Comparison of ENCODE assay signal across 20 mouse cellular contexts in the genomic region with DNA sequence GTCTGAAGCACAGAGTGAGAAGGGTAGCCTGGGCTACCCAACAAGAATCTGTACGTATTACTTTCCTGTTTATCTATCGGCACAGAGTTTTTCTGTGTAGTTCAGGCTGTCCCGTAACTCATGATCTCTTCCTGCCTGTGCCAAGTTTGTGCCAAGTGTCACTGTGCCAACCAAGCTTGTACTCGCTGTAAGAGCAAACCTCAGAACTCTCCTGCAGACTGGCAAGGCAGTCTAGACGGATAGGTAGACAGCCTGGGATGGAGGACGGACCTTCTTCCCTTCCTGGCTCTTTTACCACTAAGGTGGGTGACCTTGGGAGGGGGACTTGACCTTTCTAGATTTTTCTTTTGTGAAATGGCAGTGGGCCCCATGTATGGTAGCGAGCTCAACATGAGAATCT. TPM values are rescaled to one million over a fixed set of nuclear protein-coding genes. Genes with fewer than 3 reads are reported as not detected.
DNase-seq lines count a peak whose midpoint lies in the region; TF ChIP-seq lines count a peak whose summit lies in the region.
"Had no signal": no experiment of that assay in that cellular context is flagged by ENCODE, and none has a peak within 500 bp of the region (broad histone marks: within the 10 kb centered on the region; RNA-seq: fewer than 3 reads in every experiment).

No protein-coding gene starts in this region.

- TF ChIP-seq POLR2A in kidney, adult 2 months (IDR thresholded peaks at IDR 0.05; ENCODE audit: low read depth, low read length): no peak

- no peaks in the 10 kb centered on the region for H3K9me3 ChIP-seq in limb, embryonic 10.5 days (replicated peaks)
- H3K9me3 ChIP-seq: embryonic facial prominence, embryonic 10.5 days; embryonic facial prominence, embryonic 12.5 days; forebrain, embryonic 13.5 days; forebrain, embryonic 15.5 days had no signal

- H3K36me3 ChIP-seq in kidney, adult 2 months (ENCODE audit: control insufficient read depth, insufficient read depth, low read length): no peaks in the 10 kb centered on the region
- H3K36me3 ChIP-seq in limb, embryonic 10.5 days: no peaks in the 10 kb centered on the region
- H3K36me3 ChIP-seq: embryonic facial prominence, embryonic 10.5 days; embryonic facial prominence, embryonic 12.5 days; forebrain, embryonic 15.5 days had no signal

- H3K27ac ChIP-seq in kidney, adult 2 months (ENCODE audit: insufficient read depth, low read depth, low read length): no peak overlapping the region
- no peak overlapping the region for H3K27ac ChIP-seq in limb, embryonic 10.5 days
- no peak overlapping the region for H3K27ac ChIP-seq in left cerebral cortex, adult 2 months
- H3K27ac ChIP-seq: embryonic facial prominence, embryonic 10.5 days; embryonic facial prominence, embryonic 12.5 days; forebrain, embryonic 13.5 days; forebrain, embryonic 15.5 days had no signal

- intact Hi-C loops in left cerebral cortex, adult 2 months (cut with DNase I): no loop called here

- no peaks in the 10 kb centered on the region for H3K27me3 ChIP-seq in kidney, adult 2 months (replicated peaks; ENCODE audit: control insufficient read depth, insufficient read depth, low read length)
- peaks cover 4% of the 10 kb centered on the region; the same call in 1 of the 2 replicates for H3K27me3 ChIP-seq in limb, embryonic 10.5 days (ENCODE audit: low read depth, poor library complexity, severe bottlenecking)
- H3K27me3 ChIP-seq: embryonic facial prominence, embryonic 12.5 days; forebrain, embryonic 13.5 days; forebrain, embryonic 15.5 days had no signal

- TF ChIP-seq CTCF in kidney, adult 2 months (conservative IDR thresholded peaks at IDR 0.05; ENCODE audit: insufficient read depth, insufficient read length, low read depth, low read length): no peak
- TF ChIP-seq CTCF in left cerebral cortex, adult 2 months (IDR thresholded peaks at IDR 0.05): no peak

- H3K4me3 ChIP-seq in kidney, adult 2 months (ENCODE audit: insufficient read depth, low read depth, low read length): no peak overlapping the region
- H3K4me3 ChIP-seq in limb, embryonic 10.5 days: no peak overlapping the region
- no peak overlapping the region for H3K4me3 ChIP-seq in left cerebral cortex, adult 2 months
- H3K4me3 ChIP-seq: embryonic facial prominence, embryonic 10.5 days; embryonic facial prominence, embryonic 12.5 days; forebrain, embryonic 13.5 days; forebrain, embryonic 15.5 days had no signal

- WGBS in kidney, adult 2 months: 81% methylated on average over 7 of the region's 7 CpGs
- WGBS in limb, embryonic 10.5 days: 89% methylated on average over 7 of the region's 7 CpGs

- H3K4me1 ChIP-seq in kidney, adult 2 months (ENCODE audit: control insufficient read depth, insufficient read depth, low read length): no peaks in the 10 kb centered on the region
- peaks cover 13% of the 10 kb centered on the region for H3K4me1 ChIP-seq in limb, embryonic 10.5 days
- H3K4me1 ChIP-seq: forebrain, embryonic 13.5 days; forebrain, embryonic 15.5 days had no signal

- peak; percentile 82 for DNase-seq in heart, adult 11 months
- no peak for DNase-seq in heart, adult 8-10 months (ENCODE audit: low spot score)
- peak; percentile 19 for DNase-seq in kidney, adult 2 months
- DNase-seq in kidney, postnatal 14 days: no peak
- DNase-seq in adipocyte (ENCODE audit: low spot score): peak; percentile 41
- peak; percentile 24 for DNase-seq in limb, embryonic 10.5 days (ENCODE audit: low spot score)
- no peak for DNase-seq in left cerebral cortex, adult 2 months (ENCODE audit: extremely low spot score in 1 of 2, low spot score in 2 of 2)
- DNase-seq: adrenal gland, adult 2 months; adrenal gland, postnatal 10 days; adrenal gland, postnatal 36 days; cerebellum, adult 11-12 months; cerebellum, adult 2 months; cerebellum, adult 9-10 months; cerebellum, postnatal 10 days; cerebellum, postnatal 25 days; forebrain, postnatal 0 days had no signal

RNA-seq across cellular contexts. Expression of a gene that starts 38.7 kb away (rescaled TPM):
- total RNA-seq in heart, adult 8-10 months (2022): 1 to 10 TPM; 3.1 to 4.2 (median 3.6) TPM
- 4.9 and 5.6 TPM in 2 replicates for polyA plus RNA-seq in kidney, adult 2 months (2012; rRNA removed)
- 9.9 and 10.5 TPM in 2 replicates for polyA plus RNA-seq in limb, embryonic 10.5 days (2016; fragmentation: Nextera tagmentation; extraction: Ambion mirVana)
- total RNA-seq in left cerebral cortex, adult 2 months (2021): 1 to 10 TPM; 9.3 to 9.8 TPM

Comparison
In these comparisons a context has a peak if more than half of its experiments do, and no peak if none do; other contexts are left out.
1. DNase-seq: peak in heart, adult 11 months (single experiment), kidney, adult 2 months (single experiment), adipocyte (single experiment) and limb, embryonic 10.5 days (single experiment); none in heart, adult 8-10 months (single experiment), kidney, postnatal 14 days (single experiment) and left cerebral cortex, adult 2 months (0 of 2).